In genomic region chr2:75607010-75607915, GRCm38 (mm10) we compare ENCODE assay signal across 15 mouse cellular contexts. TPM values are rescaled to one million over a fixed set of nuclear protein-coding genes. Genes with fewer than 3 reads are reported as not detected.
DNase-seq lines count a peak whose midpoint lies in the region; ATAC-seq and TF ChIP-seq lines count a peak whose summit lies in the region.
"Had no signal": no experiment of that assay in that cellular context is flagged by ENCODE, and none has a peak within 500 bp of the region (broad histone marks: within the 10 kb centered on the region; RNA-seq: fewer than 3 reads in every experiment).

No protein-coding gene starts in this region.

- WGBS in kidney, postnatal 0 days: 52% methylated on average over 11 of the region's 11 CpGs
- WGBS in macrophage (ENCODE audit: missing documents): 31% methylated on average over 11 of the region's 11 CpGs
- 68% methylated on average over 11 of the region's 11 CpGs for WGBS in forebrain, embryonic 13.5 days

- H3K36me3 ChIP-seq in kidney, postnatal 0 days (ENCODE audit: insufficient read depth, low read length): no peaks in the 10 kb centered on the region
- H3K36me3 ChIP-seq in C2C12 (ENCODE audit: control insufficient read depth, insufficient read depth) (no peaks in the 10 kb centered on the region), macrophage (ENCODE audit: inconsistent target) (no peaks in the 10 kb centered on the region)
- no peaks in the 10 kb centered on the region for H3K36me3 ChIP-seq in forebrain, embryonic 13.5 days (ENCODE audit: poor library complexity, severe bottlenecking)
- H3K36me3 ChIP-seq: midbrain, embryonic 12.5 days had no signal

- no peaks in the 10 kb centered on the region for H3K27me3 ChIP-seq in kidney, postnatal 0 days (ENCODE audit: insufficient read depth, low read length)
- H3K27me3 ChIP-seq in C2C12 (ENCODE audit: control insufficient read depth, insufficient read depth, insufficient read length): no peaks in the 10 kb centered on the region
- H3K27me3 ChIP-seq in forebrain, embryonic 13.5 days: peaks cover 20% of the 10 kb centered on the region

- H3K4me1 ChIP-seq in kidney, postnatal 0 days (replicated peaks; ENCODE audit: insufficient read depth, low read length): peaks cover 18% of the 10 kb centered on the region
- H3K4me1 ChIP-seq in forebrain, embryonic 13.5 days: peaks cover 18% of the 10 kb centered on the region

- no peaks in the 10 kb centered on the region for H3K9me3 ChIP-seq in kidney, postnatal 0 days (replicated peaks; ENCODE audit: low read length)
- no peaks in the 10 kb centered on the region for H3K9me3 ChIP-seq in forebrain, embryonic 13.5 days (replicated peaks)
- H3K9me3 ChIP-seq: midbrain, embryonic 12.5 days had no signal

- H3ac ChIP-seq in C2C12 (ENCODE audit: control insufficient read depth, insufficient read length, low read depth): no peak overlapping the region

- H3K4me3 ChIP-seq in kidney, postnatal 0 days (replicated peaks; ENCODE audit: low read depth, low read length): no peak overlapping the region
- H3K4me3 ChIP-seq in C2C12 (ENCODE audit: insufficient read depth, poor library complexity, severe bottlenecking): no peak overlapping the region
- no peak overlapping the region for H3K4me3 ChIP-seq in macrophage (ENCODE audit: inconsistent target)
- H3K4me3 ChIP-seq in forebrain, embryonic 13.5 days: no peak overlapping the region
- H3K4me3 ChIP-seq: midbrain, embryonic 12.5 days had no signal

- no peak overlapping the region for H3K9ac ChIP-seq in kidney, postnatal 0 days (ENCODE audit: low read depth, low read length)
- H3K9ac ChIP-seq in forebrain, embryonic 13.5 days: no peak overlapping the region
- H3K9ac ChIP-seq: midbrain, embryonic 12.5 days had no signal

- peak overlapping the region; percentile 42; the same call in 1 of the 2 replicates for H3K27ac ChIP-seq in kidney, postnatal 0 days
- peak overlapping the region; percentile 32 for H3K27ac ChIP-seq in macrophage
- H3K27ac ChIP-seq in forebrain, embryonic 13.5 days: no peak overlapping the region
- H3K27ac ChIP-seq: gastrocnemius, adult 2 months; midbrain, embryonic 12.5 days had no signal

- peak; percentile 47 for TF ChIP-seq CTCF in kidney, postnatal 0 days (IDR thresholded peaks at IDR 0.05; ENCODE audit: low read depth)
- TF ChIP-seq CTCF in C2C12 (IDR thresholded peaks at IDR 0.05; ENCODE audit: control insufficient read depth, insufficient read depth, insufficient read length): no peak

- H3K4me2 ChIP-seq in kidney, postnatal 0 days (ENCODE audit: low read length): no peak overlapping the region
- no peak overlapping the region for H3K4me2 ChIP-seq in forebrain, embryonic 13.5 days
- H3K4me2 ChIP-seq: midbrain, embryonic 12.5 days had no signal

- peak; percentile 67 for DNase-seq in kidney, postnatal 0 days (ENCODE audit: low spot score)
- no peak for DNase-seq in kidney, adult 8-10 months
- no peak for DNase-seq in embryo, embryonic 10 days (ENCODE audit: low spot score)
- DNase-seq in yolk sac, embryonic 10.5 days (ENCODE audit: low spot score): no peak
- DNase-seq: gastrocnemius, adult 2 months; heart, postnatal 36 days; layer of hippocampus, adult 9-11 months; left cerebral cortex, postnatal 4 days had no signal

- H3K79me2 ChIP-seq in C2C12 (ENCODE audit: control insufficient read depth, insufficient read depth) (no peaks in the 10 kb centered on the region), macrophage (ENCODE audit: inconsistent target) (no peaks in the 10 kb centered on the region; the same call in 1 of the 2 replicates)

- ATAC-seq in kidney, postnatal 0 days (replicated peaks; ENCODE audit: low FRiP score, low read depth): no peak
- peak; percentile 43 to 47 for ATAC-seq in hematopoietic stem cell, adult 5-6 weeks (replicated peaks in 1 of 2; ENCODE audit: insufficient read depth in 1 of 2, low FRiP score in 2 of 2, low TSS enrichment in 1 of 2, low read depth in 1 of 2, poor library complexity in 2 of 2, severe bottlenecking in 2 of 2)
- no peak for ATAC-seq in forebrain, embryonic 13.5 days
- ATAC-seq: forebrain, embryonic 14.5 days; inflammation-experienced regulatory T-cells, adult 6 months had no signal

- no peaks in the 10 kb centered on the region for H3K79me3 ChIP-seq in C2C12 (ENCODE audit: low read depth)

TF ChIP-seq in C2C12, 6 proteins besides CTCF, POLR2A, EP300 and RAD21:
- TF ChIP-seq MAX (IDR thresholded peaks at IDR 0.05) (no peak), USF1 (IDR thresholded peaks at IDR 0.05; ENCODE audit: low read depth) (peak; percentile 38), CEBPB (IDR thresholded peaks at IDR 0.05; ENCODE audit: low read depth) (no peak), MYOD1 (IDR thresholded peaks at IDR 0.05; ENCODE audit: control insufficient read depth, insufficient read length, low read depth) (no peak)

RNA-seq across cellular contexts. Expression of gene Hnrnpa3, which starts 51.8 kb away (rescaled TPM):
- 240 and 270 TPM in 2 replicates for polyA plus RNA-seq in kidney, postnatal 0 days (2015; fragmentation: Nextera tagmentation; extraction: Ambion mirVana)
- 341 TPM for polyA plus RNA-seq in C2C12 (2012; fragmentation: generic; extraction: Trizol)
- total RNA-seq in hematopoietic stem cell, adult 5-6 weeks (2017): 217 and 447 TPM in 2 replicates
- total RNA-seq in macrophage (2018; cell fraction: chromatin; rRNA removed): 100 to 1,000 TPM; 404 to 869 (median 663) TPM
- total RNA-seq in macrophage (2018; cell fraction: cytosol; rRNA removed): 100 to 1,000 TPM; 291 to 595 (median 415) TPM
- 100 to 1,000 TPM; 332 to 659 (median 518) TPM for total RNA-seq in macrophage (2018; cell fraction: nucleus; rRNA removed)
- 346 to 1,286 TPM (median 601 TPM) in 3 replicates for polyA plus RNA-seq in macrophage (2018)
- 354 and 365 TPM in 2 replicates for polyA plus RNA-seq in forebrain, embryonic 13.5 days (2015; fragmentation: Nextera tagmentation; extraction: Ambion mirVana)

Comparison
In these comparisons a context has a peak if more than half of its experiments do, and no peak if none do; other contexts are left out.
1. ATAC-seq: peak in hematopoietic stem cell, adult 5-6 weeks (2 of 2); none in kidney, postnatal 0 days (single experiment) and forebrain, embryonic 13.5 days (single experiment).